Mouse (Mus musculus): ENCODE measurements around the gene Ctdspl.

DNA sequence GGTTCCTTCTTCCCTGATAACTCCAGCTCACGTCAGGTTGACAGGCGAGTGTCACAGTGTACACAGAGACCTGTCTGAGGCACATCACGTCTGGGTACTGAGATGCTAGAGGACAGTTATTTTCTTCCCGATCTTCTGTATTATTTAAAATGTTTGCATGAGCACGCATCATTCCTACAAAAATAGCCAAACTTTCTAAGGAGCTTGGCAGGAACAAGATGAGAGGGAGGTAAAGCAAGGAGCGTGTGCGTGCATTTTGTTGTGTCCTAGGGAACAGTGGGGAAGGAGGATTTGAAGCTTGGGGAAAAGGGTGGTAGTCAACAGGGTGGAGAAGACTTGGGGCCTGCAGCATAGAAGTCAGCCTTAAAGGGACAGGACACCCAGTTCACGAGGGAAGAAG lies 22.9 kb downstream of the Ctdspl start:
- TF ChIP-seq ZNF384 (IDR thresholded peaks at IDR 0.05; ENCODE audit: low read depth, low read length) (no peak), MAFK (IDR thresholded peaks at IDR 0.05; ENCODE audit: insufficient read depth, low read depth, low read length) (no peak), ZC3H11A (IDR thresholded peaks at IDR 0.05; ENCODE audit: borderline replicate concordance, low read depth, low read length) (no peak), CHD2 (IDR thresholded peaks at IDR 0.05; ENCODE audit: low read depth, low read length) (no peak)
